Mouse (Mus musculus) testis, adult 10 weeks (tissue): ENCODE results near the gene 2310007B03Rik. TPM values are rescaled to one million over a fixed set of nuclear protein-coding genes. Genes with fewer than 3 reads are reported as not detected.

Source experiments
- polyA plus RNA-seq: library from polyadenylated mRNA; stranded (reverse); fragments of 350-450 nt; fragmentation: Illumina TruSeq; extraction: RNeasy Lipid Tissue Mini Kit (QIAGEN cat#74804); gene quantifications from one replicate; pipeline ENCODE4 v1.2.3, GENCODE M21; 2014; ENCODE audit warnings: low read depth, low replicate concordance

The 2310007B03Rik gene
- polyA plus RNA-seq, result not detected

DNA sequence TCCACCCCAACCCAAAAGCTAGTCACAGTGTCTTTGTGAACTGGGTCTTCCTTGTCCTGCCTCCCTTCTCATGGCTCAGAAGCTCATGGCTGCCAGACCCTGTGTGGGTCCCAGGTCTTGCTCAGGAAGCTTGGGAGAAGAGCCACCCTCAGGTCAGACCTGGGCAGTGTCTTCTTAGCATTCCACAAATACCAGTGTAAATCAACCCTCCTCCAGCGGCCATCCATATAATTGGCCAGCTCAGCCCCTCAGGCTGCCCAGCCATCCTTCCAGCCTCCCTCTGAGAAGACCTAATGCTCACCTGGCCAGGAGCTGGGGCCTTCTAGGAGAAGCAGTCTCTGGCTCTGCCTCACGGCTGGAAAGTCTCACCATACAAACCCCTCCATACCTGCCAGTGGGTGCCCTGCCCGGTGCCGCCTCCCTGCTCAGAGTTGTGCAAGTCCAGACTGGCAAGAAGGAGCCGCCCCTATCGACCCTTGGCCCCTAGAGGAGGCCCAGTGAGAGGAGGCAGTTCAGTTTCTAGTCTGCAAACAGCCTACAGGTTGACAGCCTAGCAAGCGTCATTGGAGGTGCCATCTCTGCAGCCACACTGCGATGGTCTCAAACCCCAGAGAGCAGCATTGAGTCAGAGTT lies at the start of gene 2310007B03Rik:
Gene 2310007B03Rik (minus strand): TSS at position 448 of the 633 bp plus-strand sequence.

DNA sequence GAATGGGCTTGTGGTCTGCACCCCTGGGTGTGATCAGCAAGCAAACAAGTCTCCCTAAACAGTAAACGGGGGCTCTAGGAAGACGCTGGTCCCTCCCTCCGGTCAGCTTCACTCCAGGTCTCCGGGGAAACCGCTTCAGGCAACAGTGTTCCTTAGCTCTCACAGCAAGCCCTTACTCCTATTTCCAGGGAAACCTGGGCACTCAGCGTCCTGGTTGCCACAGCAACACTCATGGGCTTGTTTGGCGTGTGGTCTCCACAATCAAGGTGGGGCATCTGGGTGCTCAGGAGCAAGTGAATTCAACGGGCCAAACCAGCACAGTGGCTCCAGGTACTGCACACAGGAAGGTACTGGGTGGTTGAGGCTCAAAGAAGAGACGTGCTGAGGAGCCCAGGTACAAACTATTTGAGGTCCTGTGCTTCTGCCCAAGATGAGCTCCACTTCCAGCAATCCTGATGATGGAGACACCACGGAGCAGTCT lies 7.6 kb upstream of the 2310007B03Rik start, which contains the start of gene Crocc2:
Gene Crocc2 (plus strand): TSS at position 431 of the 481 bp plus-strand sequence.

DNA sequence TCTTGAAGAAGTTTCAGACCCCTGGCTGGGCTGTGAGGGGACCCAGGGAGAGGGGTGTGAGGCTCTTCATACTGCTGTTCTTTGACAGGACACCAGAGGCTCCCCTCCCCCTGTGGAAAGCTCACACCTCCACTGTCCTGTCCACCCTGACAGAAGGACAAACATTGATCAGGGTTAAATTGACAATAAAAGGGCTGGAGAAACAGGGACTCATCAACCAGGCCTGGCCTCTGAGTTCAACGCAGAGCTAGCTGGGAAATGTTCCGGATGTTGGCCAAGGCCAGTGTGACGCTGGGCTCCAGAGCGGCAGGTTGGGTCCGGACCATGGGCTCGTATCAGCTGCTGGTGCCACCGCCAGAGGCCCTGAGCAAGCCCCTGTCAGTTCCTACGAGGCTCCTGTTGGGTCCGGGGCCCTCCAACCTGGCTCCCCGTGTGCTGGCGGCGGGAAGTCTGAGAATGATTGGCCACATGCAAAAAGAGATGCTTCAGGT lies 25.7 kb downstream of the 2310007B03Rik start, which contains the start of gene Agxt:
Gene Agxt (plus strand): TSS at position 205 of the 491 bp plus-strand sequence.

GRCm38 (mm10) chr1:93101571-93102061 lies 59.1 kb downstream of the 2310007B03Rik start, which contains the start of gene Kif1a:
Kif1a (minus strand) TSS chr1:93101951.

Other genes starting within 250 kb of the 2310007B03Rik start
- gene Capn10, start 226.6 kb downstream of the 2310007B03Rik start, polyA plus RNA-seq, result 3.2 TPM
- gene Gpr35, start 210.1 kb downstream of the 2310007B03Rik start, polyA plus RNA-seq, result 0.29 TPM
- not detected for gene Aqp12, start 154.6 kb downstream of the 2310007B03Rik start, polyA plus RNA-seq
- 0.63 TPM for gene Kif1a, start 59.0 kb downstream of the 2310007B03Rik start, polyA plus RNA-seq
- not detected for gene Agxt, start 25.7 kb downstream of the 2310007B03Rik start, polyA plus RNA-seq
- gene Crocc2, start 7.8 kb upstream of the 2310007B03Rik start, polyA plus RNA-seq, result not detected
- 5.6 TPM for gene Sned1, start 74.9 kb upstream of the 2310007B03Rik start, polyA plus RNA-seq
- gene Mterf4, start 145.0 kb upstream of the 2310007B03Rik start, polyA plus RNA-seq, result 22.5 TPM
- 162 TPM for gene Ppp1r7, start 181.9 kb upstream of the 2310007B03Rik start, polyA plus RNA-seq
- 37.0 TPM for gene Pask, start 182.5 kb upstream of the 2310007B03Rik start, polyA plus RNA-seq
- 0.42 TPM for gene Ano7, start 213.0 kb upstream of the 2310007B03Rik start, polyA plus RNA-seq